Mouse (Mus musculus) stomach, postnatal 0 days (tissue): ENCODE measurements at regions not wholly inside any gene's neighbourhood (a gene's known extent, or its start where the extent isn't known, plus 50 kb on each side); places are given as distances from the start of the nearest gene placed in this dataset.

Source experiments
- ATAC-seq: fragments of 200-750 bp; cut with Nextera tagmentation; 2 replicates; pipeline ENCODE4 v1.8.0; 2017; ENCODE audit not compliant: low FRiP score, low TSS enrichment
- DNase-seq: peaks from one replicate; pipeline ENCODE4 v3.0.0-alpha.2; 2016; ENCODE audit warnings: low spot score
- H3K27ac ChIP-seq: fragments of 300-500 bp; sonication (generic); replicated peaks from 2 replicates; pipeline ENCODE4 v1.5.1; 2014; ENCODE audit warnings: mild to moderate bottlenecking, control low read depth
- H3K27me3 ChIP-seq: fragments of 300-500 bp; sonication (generic); 2 replicates; pipeline ENCODE4 v1.6.1; 2014; ENCODE audit warnings: low read length; ENCODE audit not compliant: control insufficient read depth, insufficient read depth
- H3K36me3 ChIP-seq: fragments of 300-500 bp; sonication (generic); 2 replicates; pipeline ENCODE4 v1.6.1; 2014; ENCODE audit warnings: low read length, mixed read lengths; ENCODE audit not compliant: control insufficient read depth, insufficient read depth
- H3K4me1 ChIP-seq: fragments of 300-500 bp; sonication (generic); replicated peaks from 2 replicates; pipeline ENCODE4 v1.6.1; 2014; ENCODE audit warnings: antibody characterized with exemption; ENCODE audit not compliant: control insufficient read depth, insufficient read depth
- H3K4me2 ChIP-seq: fragments of 300-500 bp; sonication (generic); replicated peaks from 2 replicates; pipeline ENCODE4 v1.6.1; 2014; ENCODE audit warnings: low read depth, mild to moderate bottlenecking, control low read depth, moderate library complexity
- H3K4me3 ChIP-seq: fragments of 300-500 bp; sonication (generic); 2 replicates; pipeline ENCODE4 v1.5.1; 2014; ENCODE audit warnings: low read depth, low read length, control low read depth
- H3K9ac ChIP-seq: fragments of 300-500 bp; sonication (generic); 2 replicates; pipeline ENCODE4 v1.6.1; 2014; ENCODE audit warnings: mild to moderate bottlenecking, low read length, control low read depth, mixed read lengths
- H3K9me3 ChIP-seq: fragments of 300-500 bp; sonication (generic); 2 replicates; pipeline ENCODE4 v1.6.1; 2016; ENCODE audit warnings: low read length; ENCODE audit not compliant: control insufficient read depth
- CTCF ChIP-seq: IDR thresholded peaks from 2 replicates; pipeline ENCODE4 v1.5.1; 2016; ENCODE audit warnings: antibody characterized with exemption, low read depth, mild to moderate bottlenecking, moderate library complexity
- EP300 ChIP-seq: optimal IDR thresholded peaks from 2 replicates; pipeline ENCODE3; 2016; ENCODE audit warnings: antibody characterized with exemption
- WGBS: fragments of 180-500 bp; shearing (Covaris S2); extraction: QIAGEN DNeasy Blood & Tissue Kit; methylation state at CpG from one replicate; pipeline ENCODE4 v1.1.7; 2014; 5-methylcytosine and 5-hydroxymethylcytosine counted together

- DNase-seq (no peak), ATAC-seq (no peak)
- H3K9ac ChIP-seq = no peak overlapping the region
- no peak overlapping the region for H3K27ac ChIP-seq
- no peaks in the 10 kb centered on the region for H3K36me3 ChIP-seq
- TF ChIP-seq EP300 (no peak), CTCF (peak; percentile 52)
- no peak overlapping the region for H3K4me3 ChIP-seq
- WGBS = 66% methylated on average over 3 of the region's 3 CpGs
- H3K27me3 ChIP-seq = no peaks in the 10 kb centered on the region
- no peaks in the 10 kb centered on the region for H3K9me3 ChIP-seq
- H3K4me1 ChIP-seq = no peaks in the 10 kb centered on the region
- no peak overlapping the region for H3K4me2 ChIP-seq
These were observed 194.8 kb upstream of the Thsd7b start for GRCm38 (mm10) chr1:129078274-129078673.

- Histone ChIP-seq H3K4me3 (no peak overlapping the region), H3K4me2 (no peak overlapping the region), H3K27ac (no peak overlapping the region), H3K36me3 (no peaks in the 10 kb centered on the region), H3K9me3 (no peaks in the 10 kb centered on the region), H3K27me3 (no peaks in the 10 kb centered on the region), H3K4me1 (no peaks in the 10 kb centered on the region), H3K9ac (no peak overlapping the region)
- TF ChIP-seq EP300 = no peak
- TF ChIP-seq CTCF = no peak
- WGBS = 62% methylated on average over 6 of the region's 6 CpGs
- no peak for ATAC-seq
- DNase-seq = no peak
These were observed 215.9 kb upstream of the Thsd7b start for GRCm38 (mm10) chr1:129057182-129057581.

GRCm38 (mm10) chr1:129055252-129055651, 217.8 kb upstream of the Thsd7b start:
- Histone ChIP-seq H3K27ac (no peak overlapping the region), H3K9me3 (no peaks in the 10 kb centered on the region), H3K4me2 (no peak overlapping the region), H3K4me1 (no peaks in the 10 kb centered on the region), H3K4me3 (no peak overlapping the region), H3K27me3 (no peaks in the 10 kb centered on the region), H3K9ac (no peak overlapping the region), H3K36me3 (no peaks in the 10 kb centered on the region)
- TF ChIP-seq EP300 (no peak), CTCF (peak; percentile 27; the same call in 1 of the 2 replicates)
- ATAC-seq (no peak), DNase-seq (no peak)

- Histone ChIP-seq H3K4me2 (no peak overlapping the region), H3K9ac (no peak overlapping the region), H3K4me1 (no peaks in the 10 kb centered on the region), H3K36me3 (no peaks in the 10 kb centered on the region), H3K4me3 (no peak overlapping the region), H3K9me3 (no peaks in the 10 kb centered on the region), H3K27ac (no peak overlapping the region), H3K27me3 (no peaks in the 10 kb centered on the region)
- no peak for TF ChIP-seq CTCF
- TF ChIP-seq EP300 = no peak
- ATAC-seq (no peak), DNase-seq (no peak)
- 70% methylated on average over 5 of the region's 5 CpGs for WGBS
These were observed 239.4 kb upstream of the Thsd7b start for GRCm38 (mm10) chr1:129033707-129034106.

GRCm38 (mm10) chr1:129005899-129006298, 267.2 kb upstream of the Thsd7b start:
- no peak for TF ChIP-seq EP300
- no peak for TF ChIP-seq CTCF
- Histone ChIP-seq H3K4me2 (no peak overlapping the region), H3K36me3 (no peaks in the 10 kb centered on the region), H3K27me3 (no peaks in the 10 kb centered on the region), H3K27ac (no peak overlapping the region), H3K4me1 (no peaks in the 10 kb centered on the region), H3K4me3 (no peak overlapping the region), H3K9ac (no peak overlapping the region), H3K9me3 (no peaks in the 10 kb centered on the region)
- ATAC-seq (no peak), DNase-seq (no peak)
- WGBS = 83% methylated on average over 1 of the region's 1 CpGs

- no peaks in the 10 kb centered on the region for H3K27me3 ChIP-seq
- no peak for ATAC-seq
- H3K4me1 ChIP-seq = no peaks in the 10 kb centered on the region
- H3K36me3 ChIP-seq = no peaks in the 10 kb centered on the region
- H3K9me3 ChIP-seq = no peaks in the 10 kb centered on the region
- no peak overlapping the region for H3K9ac ChIP-seq
- H3K27ac ChIP-seq = no peak overlapping the region
- no peak overlapping the region for H3K4me3 ChIP-seq
- H3K4me2 ChIP-seq = no peak overlapping the region
- WGBS = 66% methylated on average over 2 of the region's 2 CpGs
- TF ChIP-seq CTCF (no peak), EP300 (no peak)
- DNase-seq = no peak
These were observed 270.8 kb upstream of the Thsd7b start for GRCm38 (mm10) chr1:129002286-129002685.

GRCm38 (mm10) chr1:129001766-129002165, 271.3 kb upstream of the Thsd7b start:
- Histone ChIP-seq H3K9me3 (no peaks in the 10 kb centered on the region), H3K4me1 (no peaks in the 10 kb centered on the region), H3K9ac (no peak overlapping the region), H3K27ac (no peak overlapping the region), H3K4me3 (no peak overlapping the region), H3K27me3 (no peaks in the 10 kb centered on the region), H3K36me3 (no peaks in the 10 kb centered on the region), H3K4me2 (no peak overlapping the region)
- no peak for ATAC-seq
- TF ChIP-seq CTCF = no peak
- no peak for TF ChIP-seq EP300
- DNase-seq = no peak
